Mouse (Mus musculus): ENCODE measurements around the gene Ssh3.
A peak's percentile ranks its signal among the peaks of the same experiment; 100 is the strongest.

Ssh3 gene

GRCm38 (mm10) chr19:4268566-4269361 is at the start of gene Ssh3:
Gene Ssh3 (minus strand): TSS chr19:4269180.
- DNase-seq (ENCODE audit: extremely low read depth, low read depth): peak; percentile 33

GRCm38 (mm10) chr19:4317181-4317580 is 48.2 kb upstream of the Ssh3 start:
- no peak for DNase-seq (ENCODE audit: extremely low read depth, low read depth)

- no peak for DNase-seq (ENCODE audit: extremely low read depth, low read depth)
Observed at GRCm38 (mm10) chr19:4315223-4315944, 46.4 kb upstream of the Ssh3 start.

- peak; percentile 67 for DNase-seq (ENCODE audit: extremely low read depth, low read depth)
Observed at GRCm38 (mm10) chr19:4309776-4310185, 40.8 kb upstream of the Ssh3 start.

- no peak for DNase-seq (ENCODE audit: extremely low read depth, low read depth)
Observed at GRCm38 (mm10) chr19:4309302-4309701, 40.3 kb upstream of the Ssh3 start.

- no peak for DNase-seq (ENCODE audit: extremely low read depth, low read depth)
Observed at GRCm38 (mm10) chr19:4306190-4306577, 37.2 kb upstream of the Ssh3 start, which contains the start of gene Grk2. Gene Grk2 (minus strand): TSS chr19:4306222.

GRCm38 (mm10) chr19:4305491-4306189 is 36.7 kb upstream of the Ssh3 start:
- DNase-seq (ENCODE audit: extremely low read depth, low read depth): peak; percentile 25

- DNase-seq (ENCODE audit: extremely low read depth, low read depth): no peak
Observed at GRCm38 (mm10) chr19:4304871-4305321, 35.9 kb upstream of the Ssh3 start.

- DNase-seq (ENCODE audit: extremely low read depth, low read depth): peak; percentile 78
Observed at GRCm38 (mm10) chr19:4304251-4304821, 35.4 kb upstream of the Ssh3 start.

GRCm38 (mm10) chr19:4303640-4303995 is 34.6 kb upstream of the Ssh3 start:
- no peak for DNase-seq (ENCODE audit: extremely low read depth, low read depth)

- no peak for DNase-seq (ENCODE audit: extremely low read depth, low read depth)
Observed at GRCm38 (mm10) chr19:4302936-4303639, 34.1 kb upstream of the Ssh3 start.

GRCm38 (mm10) chr19:4301735-4302651 is 33.0 kb upstream of the Ssh3 start:
- DNase-seq (ENCODE audit: extremely low read depth, low read depth): peak; percentile 79

- no peak for DNase-seq (ENCODE audit: extremely low read depth, low read depth)
Observed at GRCm38 (mm10) chr19:4300852-4301734, 32.1 kb upstream of the Ssh3 start.

- DNase-seq (ENCODE audit: extremely low read depth, low read depth): peak; percentile 95
Observed at GRCm38 (mm10) chr19:4300271-4300704, 31.3 kb upstream of the Ssh3 start.

- no peak for DNase-seq (ENCODE audit: extremely low read depth, low read depth)
Observed at GRCm38 (mm10) chr19:4299574-4300270, 30.7 kb upstream of the Ssh3 start.

- no peak for DNase-seq (ENCODE audit: extremely low read depth, low read depth)
Observed at GRCm38 (mm10) chr19:4299126-4299525, 30.1 kb upstream of the Ssh3 start.

- DNase-seq (ENCODE audit: extremely low read depth, low read depth): no peak
Observed at GRCm38 (mm10) chr19:4298322-4299121, 29.5 kb upstream of the Ssh3 start.
